Mouse (Mus musculus) telencephalon, adult 2 months (tissue): ENCODE measurements at regions not wholly inside any gene's neighbourhood (a gene's known extent, or its start where the extent isn't known, plus 50 kb on each side); places are given as distances from the start of the nearest gene placed in this dataset.

Experiments
- DNase-seq: peaks from one replicate; pipeline ENCODE4 v3.0.0-alpha.2; 2011; ENCODE audit warnings: low read depth, low spot score

DNA sequence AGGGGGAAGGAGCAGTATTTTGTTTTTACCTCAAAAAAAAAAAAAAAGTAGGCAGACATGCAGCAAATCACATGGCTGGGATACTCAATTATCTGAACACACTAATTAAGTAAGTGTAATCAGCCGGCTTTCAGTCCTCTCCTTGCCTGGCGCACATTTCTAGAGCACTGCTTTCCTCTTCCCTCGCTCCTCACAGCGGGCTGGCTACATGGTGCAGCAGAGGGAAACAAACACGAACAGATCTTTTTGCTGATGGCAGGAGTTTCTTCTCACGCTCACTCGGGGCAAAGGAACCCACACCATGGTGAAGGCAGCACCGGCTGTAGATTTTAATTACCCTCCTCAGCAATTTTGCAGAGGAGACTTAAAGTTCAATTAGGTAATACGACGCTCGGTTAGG lies 169.7 kb upstream of the Azi2 start:
- DNase-seq = no peak

DNA sequence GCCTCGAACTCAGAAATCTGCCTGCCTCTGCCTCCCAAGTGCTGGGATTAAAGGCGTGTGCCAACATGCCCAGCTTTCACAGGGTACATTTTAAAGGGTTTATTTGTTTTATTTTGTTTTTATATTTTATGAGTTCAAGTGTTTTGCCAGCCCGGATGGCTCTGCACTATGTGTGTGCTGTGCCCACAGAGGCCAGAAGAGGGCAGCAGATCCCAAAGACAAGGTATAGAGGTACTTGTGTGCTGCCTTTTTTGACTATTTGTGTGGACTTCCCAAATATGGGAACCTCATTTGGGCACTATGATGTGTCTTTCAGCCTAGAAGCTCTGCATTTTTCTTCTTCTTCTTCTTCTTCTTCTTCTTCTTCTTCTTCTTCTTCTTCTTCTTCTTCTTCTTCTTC lies 176.4 kb upstream of the Azi2 start:
- DNase-seq = no peak

DNA sequence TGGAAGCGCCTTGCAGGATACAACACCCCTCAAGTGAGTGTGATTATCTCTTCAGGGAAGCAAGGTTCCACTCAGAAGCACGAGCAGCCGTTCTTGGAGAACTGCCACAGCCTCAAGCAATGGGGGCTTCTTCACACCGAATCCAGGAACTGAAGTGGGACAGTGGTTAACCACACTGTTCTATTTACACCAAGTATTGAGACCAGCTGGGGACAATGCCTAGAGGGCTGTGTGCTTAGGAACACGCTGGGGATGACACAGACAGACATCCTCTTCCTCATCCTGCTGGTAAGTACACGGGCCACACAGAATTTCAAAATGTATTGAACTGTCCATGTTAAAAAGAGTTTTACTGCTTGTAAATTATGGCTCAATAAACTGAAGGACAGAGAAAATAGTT lies 177.0 kb upstream of the Azi2 start:
- DNase-seq = no peak

DNA sequence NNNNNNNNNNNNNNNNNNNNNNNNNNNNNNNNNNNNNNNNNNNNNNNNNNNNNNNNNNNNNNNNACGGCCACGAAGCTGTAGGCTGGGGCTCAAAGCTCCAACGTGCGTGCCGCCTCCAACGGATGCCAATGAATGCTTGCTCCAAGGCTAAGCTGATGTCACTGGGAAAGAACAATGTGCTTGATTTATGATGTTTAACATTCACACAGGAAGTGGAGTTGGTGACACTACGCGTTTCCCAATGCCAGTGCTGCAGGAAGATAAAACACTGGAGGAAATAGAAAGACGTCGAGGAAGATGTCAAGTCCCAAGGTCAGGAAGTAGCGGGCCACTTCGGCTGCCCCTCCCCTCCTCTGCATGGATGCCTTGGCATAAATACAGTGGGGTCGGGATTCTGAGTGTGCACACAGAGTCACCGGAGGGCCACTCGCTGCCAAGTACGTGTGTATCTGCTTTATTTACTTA lies 180.7 kb upstream of the Azi2 start:
- no peak for DNase-seq

DNA sequence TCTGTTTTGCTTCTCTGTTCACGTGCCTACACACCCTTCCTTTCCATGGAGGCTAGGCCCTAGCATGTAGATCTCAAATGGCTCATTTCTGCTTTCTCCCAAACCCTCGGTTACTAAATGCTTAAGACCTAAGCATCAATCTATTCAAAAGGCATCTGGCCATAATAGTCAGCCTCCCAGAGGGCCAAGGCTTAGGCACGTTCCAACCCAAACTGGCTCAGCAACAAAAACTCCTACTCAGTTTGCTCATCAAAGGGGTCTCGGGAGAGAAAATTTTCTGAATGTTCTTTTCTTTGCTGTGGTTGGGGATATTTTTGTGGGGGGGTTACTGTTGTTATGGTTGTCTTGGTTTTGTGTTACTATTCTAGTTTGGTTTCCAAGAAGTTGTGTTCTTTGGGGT lies 196.8 kb upstream of the Azi2 start:
- DNase-seq = no peak

DNA sequence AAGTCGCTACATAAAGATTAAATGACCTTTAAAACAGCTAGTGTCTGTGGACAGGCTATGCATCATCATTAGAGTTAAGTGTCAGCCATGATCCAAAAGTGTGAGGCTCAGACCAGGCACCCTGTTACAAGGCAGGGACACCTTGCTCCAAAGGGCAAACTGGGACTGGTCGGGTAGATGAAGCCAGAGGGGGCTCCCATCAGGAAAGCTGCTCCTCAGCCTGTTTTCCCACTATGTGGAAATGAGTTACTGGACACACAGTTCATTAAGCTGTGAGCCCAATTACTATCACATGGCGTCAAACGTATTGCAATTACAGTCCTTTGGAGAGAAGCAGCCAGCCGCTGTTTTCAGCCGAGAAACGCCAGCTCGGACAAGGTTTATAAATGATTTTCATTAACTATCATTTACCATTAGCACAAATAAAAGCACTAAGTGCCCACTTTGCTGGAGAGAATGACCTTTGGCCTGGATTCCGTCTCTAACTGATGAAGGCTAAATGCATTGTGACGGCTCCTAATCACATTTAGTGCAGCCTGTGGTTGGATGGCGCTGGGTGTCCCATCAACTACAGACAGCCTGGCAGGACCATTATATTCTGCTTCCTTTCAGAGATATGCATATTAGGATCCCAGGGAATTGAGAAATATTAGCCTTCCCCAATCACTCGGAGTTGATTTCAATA lies 203.5 kb upstream of the Azi2 start:
- no peak for DNase-seq

DNA sequence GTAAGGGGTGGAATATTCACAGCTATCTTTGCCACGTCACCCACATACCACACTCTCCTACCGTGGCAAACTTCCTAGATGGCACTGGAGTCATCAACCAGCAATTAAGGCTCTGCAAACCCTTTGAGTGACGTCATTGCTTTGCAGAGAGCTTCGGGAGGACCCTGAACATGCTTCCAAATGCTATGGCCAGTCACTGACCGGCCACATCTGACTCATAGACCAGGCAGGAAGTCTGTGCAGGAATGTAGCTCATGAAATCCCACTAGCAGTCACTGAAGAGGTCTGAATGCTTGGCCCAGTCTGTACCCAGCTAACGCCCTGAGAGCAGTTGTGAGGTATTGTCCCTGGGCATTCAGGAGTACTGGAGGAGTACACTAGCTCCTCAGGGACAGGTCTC lies 203.9 kb upstream of the Rbms3 start:
- no peak for DNase-seq

DNA sequence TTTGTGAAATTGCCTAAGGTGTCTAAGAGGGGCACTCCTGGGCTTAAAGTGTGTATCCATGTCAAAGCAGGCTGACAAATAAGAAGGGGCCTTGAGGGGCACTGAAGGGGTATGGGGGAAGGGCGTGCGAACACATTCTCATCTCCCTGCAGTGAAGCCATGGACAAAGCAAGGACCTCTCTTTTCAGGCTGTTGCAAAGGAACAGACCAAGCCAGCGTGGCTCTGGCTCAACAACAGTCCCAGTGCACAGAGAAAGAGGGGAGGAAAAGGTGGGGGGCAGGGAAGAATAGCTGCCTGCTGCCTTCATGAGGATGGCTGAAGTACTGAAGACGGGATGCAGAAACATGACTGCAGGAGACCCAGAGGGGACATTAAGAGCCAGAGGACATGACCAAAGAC lies 184.9 kb upstream of the Rbms3 start:
- no peak for DNase-seq

DNA sequence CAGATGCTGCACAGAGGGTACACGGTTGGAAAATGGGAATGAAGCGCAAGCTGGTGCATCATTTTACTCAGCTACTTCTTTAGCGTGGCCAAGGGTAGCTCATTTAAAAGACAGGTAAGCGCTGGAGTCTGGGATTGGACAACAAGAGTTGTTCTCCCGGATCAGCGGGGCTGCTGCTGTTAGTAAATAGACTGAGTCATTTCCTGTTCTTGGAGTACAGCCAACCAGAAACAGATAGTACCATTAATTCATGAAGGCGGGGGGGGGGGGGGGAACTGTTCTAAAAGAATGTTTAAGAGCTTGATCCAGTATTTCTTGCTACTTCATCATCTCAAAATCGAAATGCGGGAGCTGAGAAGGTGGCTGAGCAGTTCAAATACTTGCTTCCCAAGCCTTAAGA lies 183.5 kb upstream of the Rbms3 start:
- DNase-seq = no peak

DNA sequence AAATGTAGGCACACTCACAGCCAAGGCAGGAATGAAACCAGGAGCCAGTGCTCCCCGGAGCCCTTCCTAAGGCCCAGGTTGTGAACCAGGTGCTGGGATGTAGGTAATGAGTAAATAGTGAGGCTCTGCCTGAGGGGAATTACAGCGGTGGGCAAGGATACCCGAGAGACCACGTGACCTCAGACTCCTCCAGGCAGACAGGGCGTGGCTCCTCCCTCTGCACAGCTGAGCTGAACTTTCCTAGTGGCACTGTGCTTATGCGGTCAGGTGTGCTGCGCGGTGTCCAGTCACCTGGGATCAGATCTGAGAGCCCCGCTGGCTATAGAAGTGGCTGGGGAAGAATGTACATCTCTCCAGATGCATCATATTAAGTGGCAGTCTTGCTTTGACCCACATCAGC lies 176.1 kb upstream of the Rbms3 start:
- DNase-seq = no peak

DNA sequence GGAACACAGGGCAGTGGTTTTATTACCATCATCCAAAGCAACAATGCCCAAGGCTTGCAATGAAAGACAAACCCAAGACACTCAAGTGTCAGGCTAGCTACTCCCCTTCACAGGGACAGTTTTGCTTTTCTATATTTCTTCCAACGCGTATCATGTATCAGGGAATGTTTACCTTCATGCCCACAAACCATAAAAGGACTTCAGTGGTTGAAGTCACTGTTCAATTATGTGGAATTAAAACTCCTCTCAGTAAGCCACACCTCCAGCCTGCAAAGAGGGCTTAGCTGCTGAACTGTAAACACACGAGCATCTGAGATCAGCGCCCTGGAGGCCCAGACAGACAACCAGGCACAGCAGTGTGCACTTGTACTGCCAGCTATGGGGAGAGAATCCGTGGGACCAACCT lies 154.5 kb upstream of the Rbms3 start:
- no peak for DNase-seq

DNA sequence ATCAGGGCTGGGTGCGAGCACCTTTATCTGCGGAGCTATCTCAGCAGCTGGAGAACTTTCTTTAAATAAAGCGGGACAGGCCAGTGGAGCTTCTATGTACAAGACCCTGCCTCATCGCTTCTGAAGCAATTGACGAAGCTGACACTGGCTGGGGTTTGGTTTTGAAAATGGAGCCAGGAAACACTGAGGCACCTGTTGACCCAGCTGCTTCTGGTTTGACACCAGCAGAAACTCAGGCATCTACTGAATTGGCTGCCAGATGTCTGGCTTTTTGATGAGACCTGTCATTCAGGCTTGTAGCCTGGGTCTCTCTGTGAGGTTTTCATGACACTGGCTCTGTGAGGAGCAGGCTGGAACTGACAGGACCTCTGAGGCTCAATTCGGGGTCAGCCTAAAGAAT lies 124.9 kb upstream of the Rbms3 start:
- no peak for DNase-seq

DNA sequence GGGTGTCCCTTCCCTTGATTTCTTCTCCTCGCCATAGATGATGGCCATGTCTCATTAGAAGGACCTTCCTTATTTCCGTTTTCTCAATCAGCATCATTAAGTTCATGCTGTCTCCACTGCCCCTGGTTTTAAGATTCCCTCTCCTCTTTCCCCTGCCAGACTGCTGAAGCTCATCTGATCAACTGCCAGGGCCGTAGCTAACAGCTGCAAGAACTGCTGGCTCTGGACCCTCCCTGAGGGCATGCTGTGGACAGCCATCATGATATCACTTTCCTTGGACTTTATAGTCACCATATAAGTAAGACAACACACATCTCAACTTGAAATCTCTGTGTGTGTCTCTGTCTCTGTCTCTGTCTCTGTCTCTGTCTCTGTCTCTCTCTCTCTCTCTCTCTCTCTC lies 123.8 kb upstream of the Rbms3 start:
- DNase-seq = no peak

DNA sequence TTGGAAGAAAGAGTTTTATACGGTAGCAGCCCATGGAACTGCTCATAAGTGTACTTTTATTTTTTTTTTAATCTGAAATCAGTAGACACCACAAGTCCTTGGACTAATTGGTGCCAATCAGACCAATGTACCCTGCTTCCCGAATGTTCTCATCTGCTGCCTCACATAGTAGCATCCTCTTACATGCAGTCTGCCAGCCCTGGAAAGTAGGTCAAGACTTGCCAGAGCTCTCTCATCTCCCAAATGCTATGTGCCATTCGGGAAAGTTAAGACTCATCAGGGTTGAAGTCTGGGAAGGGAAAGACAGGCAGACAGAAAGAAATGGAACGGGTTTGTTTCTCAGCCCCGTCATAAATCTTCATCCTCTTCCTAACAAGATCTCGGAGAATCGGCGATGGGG lies 115.2 kb upstream of the Rbms3 start:
- DNase-seq = peak; percentile 8

DNA sequence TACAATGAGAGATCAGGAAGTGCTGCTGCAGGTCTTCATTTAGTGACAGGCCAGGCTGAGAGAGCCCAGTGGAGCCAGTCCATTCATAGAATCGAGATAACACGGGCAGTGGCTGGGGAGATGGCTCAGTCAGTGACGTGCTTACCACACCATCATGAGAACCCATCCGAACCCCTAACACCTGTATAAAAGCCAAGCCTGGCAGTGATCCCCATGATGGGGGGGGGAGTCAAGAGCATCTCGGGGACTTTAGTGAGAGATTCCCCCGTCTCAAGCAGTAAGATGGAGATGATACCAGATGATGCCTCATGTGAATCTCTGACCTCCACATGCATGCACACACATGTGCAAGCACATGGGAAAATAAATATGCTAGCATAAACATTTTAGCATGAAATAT lies 99.7 kb upstream of the Rbms3 start:
- no peak for DNase-seq

DNA sequence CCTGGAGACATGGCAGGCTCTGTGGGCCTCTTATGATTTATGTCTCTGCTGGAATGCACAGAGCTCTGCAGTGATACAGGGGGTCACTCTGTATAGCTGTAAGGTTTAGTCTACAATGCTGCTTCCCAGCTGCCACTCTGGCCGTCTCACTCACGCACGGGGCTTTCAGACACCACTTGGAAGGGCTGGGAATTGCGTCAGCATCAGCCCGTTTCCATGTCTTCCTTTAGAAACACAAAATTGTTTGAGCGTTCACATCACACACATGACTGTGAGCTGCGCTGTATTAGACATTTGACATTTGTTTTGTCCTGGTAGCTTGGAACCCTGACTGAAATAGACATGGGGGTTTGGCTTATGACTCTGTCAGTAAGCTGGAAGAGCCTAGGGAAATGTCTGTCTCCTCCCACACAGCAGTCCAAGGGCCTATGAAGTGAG lies 90.5 kb upstream of the Rbms3 start:
- DNase-seq = no peak

DNA sequence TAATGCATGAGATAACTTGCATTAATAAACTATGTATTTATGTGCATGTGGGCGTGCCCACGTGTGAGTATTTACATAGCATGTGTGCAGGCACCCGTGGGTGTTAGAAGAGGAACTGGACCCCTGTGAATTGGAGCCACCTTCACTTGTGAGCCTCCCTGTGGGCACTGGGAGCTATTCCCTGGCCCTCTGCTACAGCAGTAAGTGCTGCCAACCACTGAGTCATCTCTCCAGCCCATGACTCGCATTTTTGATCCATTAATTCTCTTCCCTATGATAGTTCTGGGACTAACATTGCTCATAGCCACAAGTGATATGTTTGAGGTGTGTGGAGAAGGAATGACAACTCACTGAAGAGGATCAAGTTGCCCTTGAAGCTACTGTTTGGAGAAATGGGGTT lies 87.6 kb upstream of the Rbms3 start:
- DNase-seq = no peak

DNA sequence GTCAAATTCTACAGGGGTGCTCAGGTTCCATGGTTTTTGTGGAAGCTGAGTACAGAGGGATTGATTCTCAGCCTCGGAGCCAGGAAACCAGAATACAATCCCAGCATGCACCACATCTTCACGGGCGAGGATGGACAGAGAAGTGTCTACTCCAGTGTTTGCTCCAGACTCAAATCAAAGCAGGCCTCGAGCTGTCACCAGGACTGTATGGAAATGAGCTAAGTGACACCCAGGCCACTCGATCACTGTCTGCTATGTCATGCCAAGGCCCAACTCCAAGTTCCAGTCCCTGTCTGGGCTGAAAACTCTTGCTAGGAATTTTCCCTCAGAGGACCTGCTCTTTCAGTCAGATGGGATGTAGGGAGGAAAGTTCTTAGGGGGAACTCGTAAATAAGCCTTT lies 86.8 kb upstream of the Rbms3 start:
- no peak for DNase-seq

DNA sequence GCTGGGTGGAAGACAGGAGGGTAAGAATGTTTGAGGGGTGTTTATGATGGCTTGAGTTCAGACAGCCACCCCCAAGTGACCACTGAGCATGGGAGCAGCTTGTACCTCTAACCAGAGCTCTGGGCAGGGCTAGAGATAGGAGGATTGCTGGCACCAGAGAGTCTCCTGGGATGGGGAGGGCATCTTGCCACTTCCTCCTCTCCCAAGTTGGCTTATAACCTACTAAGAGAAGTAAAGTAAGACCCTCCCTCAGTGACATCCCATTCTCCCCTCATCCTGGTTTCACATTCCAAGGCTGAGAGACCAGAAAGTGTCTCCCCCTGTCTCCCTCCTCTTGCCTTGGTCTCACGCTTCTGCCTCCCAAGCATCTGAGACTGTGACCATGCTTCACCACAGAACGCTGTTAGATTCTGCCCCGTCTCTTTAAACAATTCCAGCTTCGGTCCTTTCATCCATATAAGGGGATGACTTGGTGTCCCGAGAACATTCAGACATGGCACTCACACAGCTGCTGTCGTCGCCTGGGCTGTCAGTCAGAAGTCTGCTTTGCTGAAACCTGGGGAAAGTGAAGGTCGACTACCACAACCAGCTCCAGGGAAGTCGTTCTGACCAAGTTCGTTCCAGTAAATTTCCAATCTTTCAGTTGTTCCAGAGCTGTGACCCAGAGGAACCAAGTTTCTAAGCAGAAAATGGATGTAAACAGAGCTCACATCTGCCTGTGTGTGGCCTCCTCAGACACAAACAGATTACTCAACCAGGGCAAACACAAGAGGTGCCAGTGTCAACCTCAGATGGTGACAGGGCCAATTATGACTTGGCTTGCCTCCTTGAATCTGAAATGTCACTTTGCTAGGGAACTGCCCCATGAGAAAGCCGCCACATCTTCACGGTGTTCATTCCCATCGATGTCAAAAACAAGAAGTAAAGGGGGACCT lies 85.3 kb upstream of the Rbms3 start:
- no peak for DNase-seq

DNA sequence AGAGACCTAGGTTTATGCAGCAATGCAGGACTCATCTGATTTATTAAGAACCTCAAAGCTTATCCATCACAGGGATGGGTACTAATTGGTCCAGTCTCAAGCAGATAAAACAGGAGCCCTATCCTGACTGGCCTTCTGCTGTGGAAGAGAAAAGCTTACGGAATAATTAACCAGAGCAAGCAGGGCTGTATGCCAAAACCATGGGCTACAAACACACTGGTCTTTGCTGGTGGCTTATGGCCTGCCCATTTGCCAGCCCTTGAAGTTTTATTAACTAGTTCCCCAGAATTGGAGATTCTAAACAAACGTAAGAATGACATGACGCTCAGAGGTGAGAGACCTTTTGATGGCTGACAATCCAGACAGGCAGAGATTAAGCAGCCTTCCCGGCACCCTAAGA lies 83.4 kb upstream of the Rbms3 start:
- DNase-seq = no peak

DNA sequence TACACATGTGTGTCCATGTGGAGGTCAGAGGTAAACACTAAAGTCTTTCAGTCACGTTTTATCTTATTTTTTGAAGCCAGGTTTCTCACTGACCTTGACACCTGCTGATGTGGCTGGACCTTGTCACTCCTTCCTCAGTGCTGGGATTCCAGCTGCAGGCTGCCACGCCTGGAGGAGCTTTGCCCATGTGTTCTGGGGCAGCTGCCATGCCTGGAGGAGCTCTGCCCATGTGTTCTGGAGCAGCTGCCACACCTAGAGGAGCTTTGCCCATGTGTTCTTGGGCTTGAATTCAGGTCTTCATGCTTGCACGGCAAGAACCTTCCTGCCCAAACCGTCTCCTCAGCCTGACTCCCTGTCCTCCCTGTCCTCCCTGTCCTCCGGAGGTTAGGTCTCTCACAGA lies 82.1 kb upstream of the Rbms3 start:
- no peak for DNase-seq

DNA sequence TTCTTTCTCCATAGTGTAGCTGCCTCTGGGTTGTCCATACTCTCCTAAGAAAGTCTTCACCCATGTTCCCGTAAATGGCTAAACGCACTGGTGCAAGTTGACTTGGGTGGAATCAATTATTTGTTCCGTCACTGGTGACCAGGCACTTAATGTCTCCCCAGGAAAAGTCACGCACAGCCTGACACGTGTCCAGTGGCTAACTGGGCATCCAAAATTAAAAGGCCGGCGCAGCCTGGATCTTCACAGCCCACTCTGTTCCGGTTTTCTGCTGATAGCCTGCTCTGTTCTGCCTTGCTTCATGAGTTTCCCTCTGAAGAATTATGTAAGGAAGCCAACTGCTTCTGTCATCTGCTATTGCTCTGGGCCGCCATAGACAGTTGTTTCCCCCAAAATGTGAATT lies 81.3 kb upstream of the Rbms3 start:
- no peak for DNase-seq

DNA sequence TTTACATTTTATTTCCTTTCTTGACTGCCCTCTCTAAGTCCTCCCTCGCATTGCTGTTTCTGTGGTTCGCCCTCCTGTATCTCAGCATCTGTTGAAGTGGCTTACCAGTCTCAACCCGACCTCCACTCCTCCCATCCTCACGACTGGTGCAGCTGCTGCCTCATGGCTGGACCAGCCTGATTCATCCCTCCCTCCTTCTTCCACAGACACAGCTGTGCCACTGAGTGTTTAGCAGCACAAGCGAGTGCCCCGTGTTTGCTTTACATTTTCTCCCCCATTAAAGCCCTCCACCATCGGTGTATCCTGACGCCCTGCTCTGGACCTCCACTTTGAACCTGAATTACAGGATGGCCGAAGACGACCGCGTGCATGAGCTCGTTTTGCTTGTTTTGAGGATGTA lies 80.0 kb upstream of the Rbms3 start:
- DNase-seq = no peak
